Mouse (Mus musculus) liver, adult (tissue): ENCODE measurements around the gene 4930519P11Rik.
A peak's percentile ranks its signal among the peaks of the same experiment; 100 is the strongest.

Experiments
- GATA4 ChIP-seq: IDR thresholded peaks from 2 replicates; pipeline ENCODE4 v1.6.1; 2014; ENCODE audit warnings: mild to moderate bottlenecking, low read length; ENCODE audit not compliant: insufficient replicate concordance

The 4930519P11Rik gene

DNA sequence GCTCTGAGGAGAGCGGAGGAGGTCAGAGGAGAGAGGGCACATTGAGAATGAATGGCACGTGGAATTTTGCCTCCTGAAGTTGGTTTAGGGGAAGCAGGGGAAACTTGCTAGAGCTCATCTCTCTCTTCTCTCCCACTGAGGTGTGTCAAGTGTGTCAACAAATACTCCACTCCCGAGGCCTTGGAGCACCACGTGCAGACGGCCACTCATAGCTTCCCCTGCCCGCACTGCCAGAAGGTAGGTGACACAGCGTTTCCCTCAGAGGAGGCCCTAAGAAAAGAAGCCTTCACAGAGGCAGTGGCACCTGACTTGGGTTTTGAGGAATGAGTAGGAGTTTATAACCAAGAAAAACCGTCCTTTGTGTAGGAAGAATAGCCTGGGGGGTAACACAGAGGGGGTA lies 27.9 kb upstream of the 4930519P11Rik start:
- no peak for TF ChIP-seq GATA4

- TF ChIP-seq GATA4, result no peak
These were observed 25.9 kb upstream of the 4930519P11Rik start for GRCm38 (mm10) chr2:154639115-154639514.

GRCm38 (mm10) chr2:154638521-154638920 lies 25.3 kb upstream of the 4930519P11Rik start:
- no peak for TF ChIP-seq GATA4

DNA sequence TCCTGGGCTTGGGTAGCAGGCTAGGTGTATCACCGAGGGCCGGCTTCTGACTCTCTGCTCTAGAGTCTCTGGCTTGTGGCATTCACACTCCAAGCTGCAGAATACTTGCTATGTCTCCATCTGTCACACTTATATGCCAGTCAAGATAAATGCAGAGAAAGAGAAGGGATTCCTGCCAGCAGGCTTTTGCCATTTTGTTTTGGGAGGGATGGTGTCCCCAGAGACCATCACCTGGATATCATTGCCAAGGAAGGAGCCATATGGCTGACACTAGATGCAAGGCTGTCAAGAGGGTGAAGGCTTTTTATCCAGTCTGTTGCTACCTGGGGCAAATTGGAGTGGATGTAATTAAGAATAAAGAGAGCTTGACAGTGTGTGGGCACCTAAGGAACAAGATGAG lies 22.6 kb upstream of the 4930519P11Rik start:
- TF ChIP-seq GATA4, result no peak

DNA sequence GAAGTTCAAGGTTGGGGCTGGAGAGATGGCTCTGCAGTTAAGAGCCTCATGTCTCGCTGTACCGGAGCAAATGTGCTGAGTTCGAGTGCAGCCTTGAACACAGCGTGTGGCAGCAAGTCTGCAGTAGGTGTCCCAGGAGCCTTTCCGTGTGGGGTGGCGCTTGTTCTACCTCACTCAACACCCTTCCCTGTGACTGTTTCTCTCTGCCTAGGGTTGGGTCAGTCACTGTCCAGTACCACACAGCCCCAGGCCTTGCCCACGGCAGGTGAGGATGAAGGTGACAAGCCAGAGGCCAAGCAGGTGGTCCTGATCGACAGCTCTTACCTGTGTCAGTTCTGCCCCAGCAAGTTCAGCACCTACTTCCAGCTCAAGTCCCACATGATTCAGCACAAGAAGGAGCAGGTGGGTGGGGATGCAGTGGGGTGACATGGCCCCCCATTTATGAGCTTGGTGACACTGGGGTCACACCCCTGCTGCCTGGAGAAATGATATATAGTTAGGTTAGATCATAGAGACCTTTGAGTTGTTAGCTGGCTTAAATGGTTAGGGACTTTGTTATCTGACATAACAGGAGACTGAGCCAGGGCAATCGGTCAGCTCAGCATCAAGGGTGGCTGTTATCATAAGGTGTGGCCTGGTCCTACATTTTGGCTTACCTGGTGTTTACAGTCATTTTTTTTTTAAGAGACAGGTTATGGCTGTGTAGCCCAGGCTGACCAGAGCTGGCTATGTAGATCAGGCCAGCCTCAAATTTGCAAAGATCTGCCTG lies 20.8 kb upstream of the 4930519P11Rik start:
- no peak for TF ChIP-seq GATA4

GRCm38 (mm10) chr2:154633039-154633742 lies 20.0 kb upstream of the 4930519P11Rik start:
- no peak for TF ChIP-seq GATA4

- TF ChIP-seq GATA4, result no peak
These were observed 19.1 kb upstream of the 4930519P11Rik start for GRCm38 (mm10) chr2:154632203-154632780.

DNA sequence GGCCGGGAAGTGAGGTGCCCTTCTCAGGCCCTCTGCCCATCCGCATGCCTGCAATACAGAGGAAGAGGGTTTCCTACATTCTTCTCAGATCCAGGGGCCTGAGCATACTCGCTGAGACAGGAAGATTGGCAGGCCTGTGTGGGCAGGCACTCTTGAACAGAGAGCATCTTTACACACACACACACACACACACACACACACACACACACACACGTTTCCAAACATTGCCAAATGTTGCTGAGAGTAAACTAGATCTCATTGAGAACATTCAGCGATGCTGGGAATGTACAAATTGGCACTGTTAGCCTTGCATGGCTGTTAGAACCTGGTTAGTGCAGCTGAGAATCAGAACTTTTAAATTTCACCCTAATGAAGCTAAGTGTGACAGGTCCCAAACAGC lies 17.3 kb upstream of the 4930519P11Rik start:
- TF ChIP-seq GATA4, result no peak

GRCm38 (mm10) chr2:154624137-154624536 lies 10.9 kb upstream of the 4930519P11Rik start:
- TF ChIP-seq GATA4, result no peak

- no peak for TF ChIP-seq GATA4
These were observed 8.4 kb upstream of the 4930519P11Rik start for GRCm38 (mm10) chr2:154621684-154622083.

- TF ChIP-seq GATA4, result no peak
These were observed 3.8 kb upstream of the 4930519P11Rik start for GRCm38 (mm10) chr2:154617061-154617460.

- TF ChIP-seq GATA4, result no peak
These were observed 2.4 kb upstream of the 4930519P11Rik start for GRCm38 (mm10) chr2:154615674-154616073.

- TF ChIP-seq GATA4, result no peak
These were observed 1.8 kb upstream of the 4930519P11Rik start for GRCm38 (mm10) chr2:154614841-154615576.

DNA sequence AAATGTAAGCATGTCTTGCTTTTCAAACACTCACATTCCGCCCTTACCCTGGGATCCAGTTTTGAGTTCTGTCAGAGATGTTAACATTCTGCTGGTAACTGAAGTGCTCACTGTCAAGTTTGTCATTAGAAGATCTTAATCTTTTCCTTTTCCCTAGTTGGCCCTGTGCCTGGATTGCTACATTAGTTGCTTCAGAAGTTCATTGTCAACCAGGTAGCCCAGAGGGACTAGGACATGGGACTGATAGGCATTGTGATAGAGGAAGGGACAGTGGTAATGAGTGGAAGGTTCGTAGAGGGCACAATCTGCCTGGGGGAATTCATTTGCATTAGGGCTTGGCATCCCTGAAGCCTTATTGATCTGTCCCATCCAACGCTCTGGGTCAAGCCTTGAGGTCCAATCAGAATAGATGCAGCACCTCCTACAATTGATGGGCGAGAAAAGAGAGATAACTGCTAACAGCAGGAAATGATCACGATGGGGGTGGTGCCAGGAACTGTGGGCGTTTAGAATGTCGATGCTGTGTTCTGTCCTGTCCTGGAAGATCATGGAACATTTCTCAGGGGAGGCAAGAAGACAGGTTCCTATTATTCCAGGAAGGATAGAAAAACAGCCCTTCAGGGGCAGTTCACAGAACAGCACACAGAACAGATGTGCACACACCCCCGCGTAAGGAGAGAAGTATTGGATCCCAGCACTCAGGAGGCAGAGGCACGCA lies 4.0 kb downstream of the 4930519P11Rik start:
- TF ChIP-seq GATA4, result peak; percentile 67; the same call in 1 of the 2 replicates

GRCm38 (mm10) chr2:154606965-154607364 lies 6.3 kb downstream of the 4930519P11Rik start:
- TF ChIP-seq GATA4, result no peak

DNA sequence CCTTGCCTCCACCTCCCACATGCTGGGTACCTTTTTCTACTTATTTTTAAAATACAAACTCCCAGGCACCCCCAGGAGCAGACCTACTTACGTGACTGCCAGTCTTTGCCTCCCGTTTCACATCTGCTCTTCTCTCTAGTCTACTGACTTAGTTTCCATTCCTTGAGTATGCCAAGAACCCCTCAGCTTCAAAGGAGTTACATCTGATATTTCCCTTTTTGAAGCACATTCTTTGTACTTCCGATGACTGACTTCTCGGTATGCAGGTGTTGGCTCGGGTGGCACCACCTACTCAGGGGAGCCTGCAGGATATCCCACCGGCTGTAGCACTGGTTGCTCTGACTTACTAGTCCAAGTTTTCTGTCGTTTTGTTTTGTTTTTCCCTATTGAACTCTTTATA lies 9.1 kb downstream of the 4930519P11Rik start:
- no peak for TF ChIP-seq GATA4
